Mouse (Mus musculus): ENCODE measurements around the gene Olfr802. TPM values are rescaled to one million over a fixed set of nuclear protein-coding genes. Genes with fewer than 3 reads are reported as not detected.

The Olfr802 gene
- not detected in 2 replicates for total RNA-seq (2014; rRNA removed)
- polyA plus RNA-seq (2015; fragmentation: Nextera tagmentation; extraction: Ambion mirVana): 0.06 and 0.10 TPM in 2 replicates

- ATAC-seq (no peak), DNase-seq (ENCODE audit: low spot score) (no peak)
- Histone ChIP-seq H3K4me3 (ENCODE audit: low read length) (no peak within 1 kb of the TSS), H3K36me3 (ENCODE audit: insufficient read depth, low read length) (no peaks in the 10 kb centered on the region), H3K27ac (no peak within 1 kb of the TSS), H3K9ac (replicated peaks; ENCODE audit: low read length) (no peak within 1 kb of the TSS), H3K27me3 (ENCODE audit: insufficient read depth, low read length) (no peaks in the 10 kb centered on the region), H3K4me2 (ENCODE audit: low read depth, low read length) (no peak within 1 kb of the TSS), H3K9me3 (ENCODE audit: low read length) (no peaks in the 10 kb centered on the region), H3K4me1 (ENCODE audit: insufficient read depth, low read length) (no peaks in the 10 kb centered on the region)
- 60% methylated on average over 1 of the region's 1 CpGs for WGBS
- TF ChIP-seq CTCF (IDR thresholded peaks at IDR 0.05; ENCODE audit: low read depth): no peak
These were observed at the start of gene Olfr802 for GRCm38 (mm10) chr10:129688069-129688468. Olfr802 (minus strand) TSS chr10:129688169.

GRCm38 (mm10) chr10:129729275-129729674 is 41.3 kb upstream of the Olfr802 start, which contains the start of gene Olfr805:
Olfr805 (minus strand) TSS chr10:129729375.
- H3K9me3 ChIP-seq (ENCODE audit: low read length): no peaks in the 10 kb centered on the region
- no peak within 1 kb of the TSS for H3K4me2 ChIP-seq (ENCODE audit: low read depth, low read length)
- H3K36me3 ChIP-seq (ENCODE audit: insufficient read depth, low read length): no peaks in the 10 kb centered on the region
- no peak for ATAC-seq
- no peaks in the 10 kb centered on the region for H3K27me3 ChIP-seq (ENCODE audit: insufficient read depth, low read length)
- no peak within 1 kb of the TSS for H3K4me3 ChIP-seq (ENCODE audit: low read length)
- H3K27ac ChIP-seq: no peak within 1 kb of the TSS
- no peaks in the 10 kb centered on the region for H3K4me1 ChIP-seq (ENCODE audit: insufficient read depth, low read length)
- no peak for TF ChIP-seq CTCF (IDR thresholded peaks at IDR 0.05; ENCODE audit: low read depth)
- WGBS: 93% methylated on average over 2 of the region's 2 CpGs
- DNase-seq (ENCODE audit: low spot score): no peak
- H3K9ac ChIP-seq (replicated peaks; ENCODE audit: low read length): no peak within 1 kb of the TSS

- DNase-seq (ENCODE audit: low spot score): no peak
- no peak for TF ChIP-seq CTCF (IDR thresholded peaks at IDR 0.05; ENCODE audit: low read depth)
- no peak for ATAC-seq
These were observed 14.9 kb upstream of the Olfr802 start, which contains the start of gene Olfr804 for GRCm38 (mm10) chr10:129702910-129703309. Olfr804 (plus strand) TSS chr10:129703210.

GRCm38 (mm10) chr10:129694186-129694585 is 6.2 kb upstream of the Olfr802 start, which contains the start of gene Olfr803:
Olfr803 (minus strand) TSS chr10:129694286.
- DNase-seq (ENCODE audit: low spot score): no peak
- Histone ChIP-seq H3K27ac (no peak within 1 kb of the TSS), H3K36me3 (ENCODE audit: insufficient read depth, low read length) (no peaks in the 10 kb centered on the region), H3K4me3 (ENCODE audit: low read length) (no peak within 1 kb of the TSS), H3K9ac (replicated peaks; ENCODE audit: low read length) (no peak within 1 kb of the TSS), H3K9me3 (ENCODE audit: low read length) (no peaks in the 10 kb centered on the region), H3K4me2 (ENCODE audit: low read depth, low read length) (no peak within 1 kb of the TSS), H3K4me1 (ENCODE audit: insufficient read depth, low read length) (no peaks in the 10 kb centered on the region), H3K27me3 (ENCODE audit: insufficient read depth, low read length) (no peaks in the 10 kb centered on the region)
- ATAC-seq: no peak
- no peak for TF ChIP-seq CTCF (IDR thresholded peaks at IDR 0.05; ENCODE audit: low read depth)
- WGBS: 79% methylated on average over 2 of the region's 2 CpGs

More at GRCm38 (mm10) chr10:129702910-129703309, 14.9 kb upstream of the Olfr802 start, which contains the start of gene Olfr804:
- Histone ChIP-seq H3K27me3 (ENCODE audit: insufficient read depth, low read length) (no peaks in the 10 kb centered on the region), H3K4me2 (ENCODE audit: low read depth, low read length) (no peak within 1 kb of the TSS), H3K4me1 (ENCODE audit: insufficient read depth, low read length) (no peaks in the 10 kb centered on the region), H3K9me3 (ENCODE audit: low read length) (no peaks in the 10 kb centered on the region), H3K27ac (no peak within 1 kb of the TSS), H3K4me3 (ENCODE audit: low read length) (no peak within 1 kb of the TSS), H3K9ac (replicated peaks; ENCODE audit: low read length) (no peak within 1 kb of the TSS), H3K36me3 (ENCODE audit: insufficient read depth, low read length) (no peaks in the 10 kb centered on the region)

- H3K4me3 ChIP-seq (ENCODE audit: low read length): no peak within 1 kb of the TSS
- H3K9ac ChIP-seq (replicated peaks; ENCODE audit: low read length): no peak within 1 kb of the TSS
- H3K27me3 ChIP-seq (ENCODE audit: insufficient read depth, low read length): no peaks in the 10 kb centered on the region
- H3K36me3 ChIP-seq (ENCODE audit: insufficient read depth, low read length): no peaks in the 10 kb centered on the region
- TF ChIP-seq CTCF (IDR thresholded peaks at IDR 0.05; ENCODE audit: low read depth): no peak
- no peak for DNase-seq (ENCODE audit: low spot score)
- no peaks in the 10 kb centered on the region for H3K9me3 ChIP-seq (ENCODE audit: low read length)
- ATAC-seq: no peak
- H3K27ac ChIP-seq: no peak within 1 kb of the TSS
- H3K4me2 ChIP-seq (ENCODE audit: low read depth, low read length): no peak within 1 kb of the TSS
- 88% methylated on average over 1 of the region's 1 CpGs for WGBS
- H3K4me1 ChIP-seq (ENCODE audit: insufficient read depth, low read length): no peaks in the 10 kb centered on the region
These were observed 14.2 kb downstream of the Olfr802 start, which contains the start of gene Olfr801 for GRCm38 (mm10) chr10:129673765-129674164. Olfr801 (minus strand) TSS chr10:129673865.

GRCm38 (mm10) chr10:129657394-129657793 is 30.6 kb downstream of the Olfr802 start, which contains the start of gene Olfr800:
Olfr800 (plus strand) TSS chr10:129657694.
- TF ChIP-seq CTCF (IDR thresholded peaks at IDR 0.05; ENCODE audit: low read depth): no peak
- H3K4me2 ChIP-seq (ENCODE audit: low read depth, low read length): no peak within 1 kb of the TSS
- H3K36me3 ChIP-seq (ENCODE audit: insufficient read depth, low read length): no peaks in the 10 kb centered on the region
- no peak within 1 kb of the TSS for H3K4me3 ChIP-seq (ENCODE audit: low read length)
- H3K27me3 ChIP-seq (ENCODE audit: insufficient read depth, low read length): no peaks in the 10 kb centered on the region
- H3K27ac ChIP-seq: no peak within 1 kb of the TSS
- no peaks in the 10 kb centered on the region for H3K9me3 ChIP-seq (ENCODE audit: low read length)
- no peak for ATAC-seq
- DNase-seq (ENCODE audit: low spot score): no peak
- H3K9ac ChIP-seq (replicated peaks; ENCODE audit: low read length): no peak within 1 kb of the TSS
- H3K4me1 ChIP-seq (ENCODE audit: insufficient read depth, low read length): no peaks in the 10 kb centered on the region

- Histone ChIP-seq H3K4me2 (ENCODE audit: low read depth, low read length) (no peak overlapping the region), H3K9ac (replicated peaks; ENCODE audit: low read length) (no peak overlapping the region), H3K27ac (no peak overlapping the region), H3K9me3 (ENCODE audit: low read length) (no peaks in the 10 kb centered on the region), H3K4me3 (ENCODE audit: low read length) (no peak overlapping the region), H3K36me3 (ENCODE audit: insufficient read depth, low read length) (no peaks in the 10 kb centered on the region), H3K27me3 (ENCODE audit: insufficient read depth, low read length) (no peaks in the 10 kb centered on the region), H3K4me1 (ENCODE audit: insufficient read depth, low read length) (no peaks in the 10 kb centered on the region)
- ATAC-seq: no peak
- no peak for TF ChIP-seq CTCF (IDR thresholded peaks at IDR 0.05; ENCODE audit: low read depth)
- no peak for DNase-seq (ENCODE audit: low spot score)
- 90% methylated on average over 1 of the region's 1 CpGs for WGBS
These were observed 36.2 kb downstream of the Olfr802 start for GRCm38 (mm10) chr10:129651763-129652162.

Data from hindbrain, postnatal 0 days (tissue).